Mouse (Mus musculus) kidney, embryonic 15.5 days (tissue): ENCODE measurements around the gene Ccnq. TPM values are rescaled to one million over a fixed set of nuclear protein-coding genes. Genes with fewer than 3 reads are reported as not detected.

ENCODE experiments used
- ATAC-seq: fragments of 200-750 bp; cut with Nextera tagmentation; replicated peaks from 2 replicates; pipeline ENCODE4 v1.8.0; 2017; ENCODE audit warnings: moderate TSS enrichment; ENCODE audit not compliant: low FRiP score
- H3K27ac ChIP-seq: fragments of 300-500 bp; sonication (generic); 2 replicates; pipeline ENCODE4 v1.5.1; 2015; ENCODE audit warnings: mild to moderate bottlenecking, inconsistent platforms
- H3K27me3 ChIP-seq: fragments of 300-500 bp; sonication (generic); 2 replicates; pipeline ENCODE4 v1.6.1; 2015; ENCODE audit warnings: inconsistent platforms
- H3K36me3 ChIP-seq: fragments of 300-500 bp; sonication (generic); 2 replicates; pipeline ENCODE4 v1.6.1; 2015; ENCODE audit warnings: inconsistent platforms
- H3K4me1 ChIP-seq: fragments of 300-500 bp; sonication (generic); 2 replicates; pipeline ENCODE4 v1.6.1; 2015; ENCODE audit warnings: inconsistent platforms
- H3K4me2 ChIP-seq: fragments of 300-500 bp; sonication (generic); 2 replicates; pipeline ENCODE4 v1.6.1; 2015; ENCODE audit warnings: moderate library complexity, mild to moderate bottlenecking, inconsistent platforms
- H3K4me3 ChIP-seq: fragments of 300-500 bp; sonication (generic); replicated peaks from 2 replicates; pipeline ENCODE4 v1.5.1; 2015; ENCODE audit warnings: mild to moderate bottlenecking, inconsistent platforms
- H3K9ac ChIP-seq: fragments of 300-500 bp; sonication (generic); 2 replicates; pipeline ENCODE4 v1.6.1; 2015; ENCODE audit warnings: mild to moderate bottlenecking, inconsistent platforms
- H3K9me3 ChIP-seq: fragments of 300-500 bp; sonication (generic); replicated peaks from 2 replicates; pipeline ENCODE4 v1.6.1; 2016; ENCODE audit warnings: inconsistent platforms
- WGBS: fragments of 180-500 bp; shearing (Covaris S2); methylation state at CpG from one replicate; pipeline ENCODE4 v1.1.7; 2015; ENCODE audit warnings: mixed read lengths; 5-methylcytosine and 5-hydroxymethylcytosine counted together
- polyA plus RNA-seq: library from polyadenylated mRNA; unstranded; fragments of >200 nt; fragmentation: Nextera tagmentation; extraction: Ambion mirVana; gene quantifications from 2 replicates; pipeline ENCODE4 v1.2.1, GENCODE M21; 2015

The Ccnq gene
- polyA plus RNA-seq, 1 experiment from 2014 or later, result 41.8 TPM

DNA sequence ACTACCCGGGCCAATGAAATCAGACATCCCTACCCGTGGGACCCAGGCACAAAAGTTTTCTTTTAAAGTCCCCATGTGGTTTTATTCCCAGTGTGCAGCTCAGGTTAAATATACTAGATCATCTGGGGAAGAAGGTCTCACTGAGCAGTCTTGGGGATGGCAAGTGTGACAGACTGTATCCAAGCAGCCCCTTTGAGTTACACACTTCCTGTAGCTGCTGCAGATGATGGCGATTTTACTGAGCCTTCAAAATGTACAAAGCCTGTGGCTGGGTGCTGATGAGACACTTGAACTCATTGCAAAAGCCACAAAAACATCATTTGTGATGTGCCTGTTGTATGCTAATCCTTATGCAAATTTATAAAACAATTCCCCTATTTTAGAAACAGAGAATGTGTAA is 29.0 kb upstream of the Ccnq start:
- H3K9ac ChIP-seq, result no peak overlapping the region
- no peak for ATAC-seq
- H3K9me3 ChIP-seq, result no peaks in the 10 kb centered on the region
- no peak overlapping the region for H3K4me2 ChIP-seq
- H3K27me3 ChIP-seq, result no peaks in the 10 kb centered on the region
- no peak overlapping the region for H3K4me3 ChIP-seq
- no peak overlapping the region for H3K27ac ChIP-seq
- no peaks in the 10 kb centered on the region for H3K36me3 ChIP-seq
- 0 out of 2 replicates have a peak, but pooled peaks cover 4% of the 10 kb centered on the region for H3K4me1 ChIP-seq
- 80% methylated on average over 3 of the region's 3 CpGs for WGBS

DNA sequence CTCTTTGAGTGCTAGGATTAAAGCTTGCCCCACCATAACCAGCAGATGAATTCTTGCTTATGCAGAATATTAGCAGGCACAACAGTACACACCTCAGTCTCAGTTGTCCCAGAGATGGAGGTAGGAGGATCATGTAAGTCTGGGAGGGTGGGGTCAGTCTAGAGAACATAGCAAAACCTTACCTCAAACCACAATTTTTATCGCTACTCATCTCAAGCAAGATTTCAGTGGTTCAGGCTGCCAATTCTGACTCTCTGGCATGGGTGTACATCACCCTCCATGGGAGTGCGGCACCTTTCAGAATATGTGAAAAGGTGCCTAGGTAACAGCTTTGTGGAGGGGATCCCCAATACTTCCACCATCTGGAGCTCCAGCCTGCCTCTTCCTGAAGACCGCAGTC is 28.5 kb upstream of the Ccnq start:
- Histone ChIP-seq H3K9ac (no peak overlapping the region), H3K9me3 (no peaks in the 10 kb centered on the region), H3K4me3 (no peak overlapping the region), H3K4me2 (no peak overlapping the region), H3K4me1 (0 out of 2 replicates have a peak, but pooled peaks cover 4% of the 10 kb centered on the region), H3K27ac (no peak overlapping the region), H3K27me3 (no peaks in the 10 kb centered on the region), H3K36me3 (no peaks in the 10 kb centered on the region)
- no peak for ATAC-seq
- 94% methylated on average over 3 of the region's 3 CpGs for WGBS

DNA sequence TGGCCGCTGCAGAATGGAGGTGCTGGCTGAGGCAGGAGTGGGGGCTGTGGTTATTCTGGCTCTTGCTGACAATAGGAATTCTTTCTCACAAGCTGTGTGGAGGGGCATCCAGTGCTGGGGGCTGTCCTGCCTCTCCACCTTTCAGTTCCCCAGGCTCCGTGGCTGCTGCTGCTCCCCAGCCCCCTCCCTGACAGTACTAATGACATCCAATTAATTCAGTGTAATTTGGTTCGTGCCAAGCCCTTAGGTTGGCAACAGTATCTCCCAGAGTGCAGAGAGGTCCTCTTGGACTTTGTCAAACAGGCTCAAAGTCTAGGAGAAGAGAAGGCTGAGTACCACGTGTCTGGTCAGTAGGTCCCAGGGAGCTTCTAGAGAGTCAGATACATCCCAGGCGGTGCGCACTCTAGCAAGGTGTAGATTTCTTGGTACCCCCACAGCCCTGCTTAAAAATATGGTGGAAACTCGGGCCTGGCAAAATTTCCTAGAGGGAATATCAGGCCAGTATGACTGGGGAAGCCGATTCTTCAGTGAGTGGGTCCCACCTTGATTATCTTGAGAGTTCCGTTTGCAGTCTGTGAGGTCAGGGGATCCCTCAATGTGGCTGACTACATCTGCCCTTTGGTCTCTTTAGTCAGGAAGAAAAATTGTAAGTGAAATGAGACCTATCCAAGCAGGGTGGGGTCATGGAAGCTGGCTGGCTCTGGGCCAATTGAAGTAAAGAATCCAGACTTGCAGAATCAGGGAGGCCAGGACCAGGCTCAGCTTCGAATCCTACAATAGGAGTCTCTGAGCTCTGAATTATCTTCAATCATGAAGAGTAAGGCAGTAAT is 26.5 kb upstream of the Ccnq start:
- ATAC-seq, result no peak
- Histone ChIP-seq H3K27ac (no peak overlapping the region), H3K9ac (no peak overlapping the region), H3K27me3 (no peaks in the 10 kb centered on the region), H3K4me2 (no peak overlapping the region), H3K4me1 (0 out of 2 replicates have a peak, but pooled peaks cover 2% of the 10 kb centered on the region), H3K4me3 (no peak overlapping the region), H3K36me3 (no peaks in the 10 kb centered on the region), H3K9me3 (no peaks in the 10 kb centered on the region)
- WGBS, result 53% methylated on average over 10 of the region's 10 CpGs

DNA sequence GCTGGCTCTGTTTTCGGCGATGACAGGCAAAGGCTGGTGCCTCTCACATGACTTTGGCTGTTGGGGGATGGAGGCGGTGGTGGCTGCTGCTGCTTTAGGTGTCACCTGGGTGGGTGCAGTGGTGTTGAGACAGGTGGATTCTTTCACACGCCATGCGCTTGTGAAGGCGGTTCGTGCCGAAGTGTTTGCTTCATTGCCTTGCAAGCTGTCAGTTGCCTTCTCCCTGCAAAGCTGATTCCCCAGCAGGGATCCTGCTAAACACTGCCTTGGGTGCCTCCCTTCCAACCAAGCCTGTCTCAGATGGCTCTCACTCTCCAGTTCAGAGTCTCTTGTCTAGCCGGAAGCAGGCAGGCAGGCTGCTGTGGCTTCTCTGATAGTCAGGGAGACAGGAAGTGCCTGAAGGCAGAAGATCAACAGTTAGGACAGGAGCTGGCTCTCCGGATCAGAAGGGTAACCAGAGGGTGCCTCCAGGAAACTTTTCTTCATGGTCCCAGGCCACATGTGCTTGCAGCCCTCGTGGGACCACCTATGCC is 20.3 kb upstream of the Ccnq start:
- Histone ChIP-seq H3K27ac (no peak overlapping the region), H3K9me3 (no peaks in the 10 kb centered on the region), H3K4me1 (peaks cover 6% of the 10 kb centered on the region), H3K9ac (no peak overlapping the region), H3K4me3 (no peak overlapping the region), H3K4me2 (no peak overlapping the region), H3K27me3 (no peaks in the 10 kb centered on the region), H3K36me3 (no peaks in the 10 kb centered on the region)
- ATAC-seq, result no peak
- WGBS, result 50% methylated on average over 11 of the region's 11 CpGs

DNA sequence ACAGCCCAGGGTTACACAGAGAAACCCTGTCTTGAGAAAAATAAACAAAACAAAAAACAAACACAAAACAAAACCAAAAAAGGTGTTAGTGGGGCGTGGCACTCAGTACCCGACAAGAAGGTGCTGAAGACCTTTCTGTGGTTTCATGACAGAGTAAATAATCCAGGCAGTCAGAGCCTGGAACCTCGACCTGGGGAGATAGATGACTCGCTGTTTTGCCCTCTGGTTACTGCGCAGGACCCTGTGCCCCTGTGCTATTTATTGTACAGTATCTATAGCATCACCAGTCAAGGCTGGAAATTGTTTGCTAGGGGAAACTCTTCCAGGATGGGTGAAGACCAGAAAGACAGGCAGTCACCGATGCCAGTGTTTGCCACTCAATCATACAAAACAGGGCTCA is 18.9 kb upstream of the Ccnq start:
- ATAC-seq, result no peak
- WGBS, result 78% methylated on average over 6 of the region's 6 CpGs
- Histone ChIP-seq H3K4me3 (no peak overlapping the region), H3K27me3 (no peaks in the 10 kb centered on the region), H3K36me3 (no peaks in the 10 kb centered on the region), H3K4me1 (peaks cover 6% of the 10 kb centered on the region), H3K9me3 (no peaks in the 10 kb centered on the region), H3K4me2 (no peak overlapping the region), H3K27ac (no peak overlapping the region), H3K9ac (no peak overlapping the region)

DNA sequence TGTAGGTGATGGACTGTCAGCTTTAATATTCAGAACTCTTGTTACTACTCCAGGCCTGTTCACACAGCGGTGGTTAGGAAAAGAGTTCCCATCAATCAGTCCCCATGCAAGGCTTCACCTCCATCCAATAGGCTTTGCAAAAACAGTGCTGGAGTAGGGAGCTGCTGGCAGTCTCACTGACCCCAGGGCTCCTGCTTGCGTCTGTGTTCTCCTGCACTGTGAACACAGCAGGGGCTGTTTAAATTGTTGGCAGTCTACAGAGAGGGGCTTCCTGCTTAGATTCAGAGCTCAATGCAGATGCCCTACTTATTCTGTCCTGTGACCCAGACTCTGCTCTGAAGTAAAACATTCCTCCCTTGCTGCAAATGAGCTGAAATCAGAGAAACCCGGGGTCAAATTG is 17.2 kb upstream of the Ccnq start:
- no peak for ATAC-seq
- H3K9ac ChIP-seq, result no peak overlapping the region
- H3K4me2 ChIP-seq, result no peak overlapping the region
- H3K9me3 ChIP-seq, result no peaks in the 10 kb centered on the region
- no peak overlapping the region for H3K4me3 ChIP-seq
- WGBS, result 49% methylated on average over 3 of the region's 3 CpGs
- H3K27ac ChIP-seq, result no peak overlapping the region
- H3K27me3 ChIP-seq, result no peaks in the 10 kb centered on the region
- H3K4me1 ChIP-seq, result peaks cover 9% of the 10 kb centered on the region
- no peaks in the 10 kb centered on the region for H3K36me3 ChIP-seq

DNA sequence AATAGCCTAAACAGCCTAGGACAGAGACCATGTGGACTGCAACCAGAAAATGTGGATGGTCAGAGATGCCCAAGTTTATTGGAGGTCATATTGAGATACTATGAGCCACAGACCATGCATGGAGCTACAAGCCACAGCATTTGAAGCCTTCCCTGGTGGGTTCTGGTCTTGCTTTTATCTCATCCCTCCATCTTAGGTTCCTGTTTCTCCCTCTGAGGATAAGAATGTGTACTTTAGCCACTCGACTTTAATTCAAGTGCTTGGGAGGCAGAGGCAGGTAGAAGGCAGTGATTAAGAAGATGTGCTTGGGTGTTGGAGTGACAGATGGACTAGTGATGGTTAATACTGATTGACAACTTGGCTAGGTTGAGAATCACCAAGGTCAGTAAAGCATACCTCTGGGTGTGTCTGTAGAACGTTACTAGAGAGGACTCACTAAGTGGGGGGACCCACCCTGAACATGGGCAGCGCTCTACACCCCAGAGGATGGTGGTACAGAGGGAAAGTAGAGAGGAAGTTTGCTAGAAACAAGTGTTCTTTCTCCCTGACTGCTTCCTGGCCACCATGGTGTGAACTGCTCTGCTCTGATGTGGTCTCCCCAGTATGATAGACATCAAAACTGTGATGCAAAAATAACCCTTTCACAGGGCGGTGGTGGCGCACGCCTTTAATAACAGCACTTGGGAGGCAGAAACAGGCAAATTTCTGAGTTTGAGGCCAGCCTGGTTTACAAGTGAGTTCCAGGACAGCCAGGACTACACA is 14.7 kb upstream of the Ccnq start:
- Histone ChIP-seq H3K9ac (no peak overlapping the region), H3K36me3 (no peaks in the 10 kb centered on the region), H3K4me3 (no peak overlapping the region), H3K27me3 (no peaks in the 10 kb centered on the region), H3K4me2 (no peak overlapping the region), H3K9me3 (no peaks in the 10 kb centered on the region), H3K4me1 (peaks cover 7% of the 10 kb centered on the region; the same call in 1 of the 2 replicates), H3K27ac (no peak overlapping the region)
- WGBS, result 88% methylated on average over 6 of the region's 6 CpGs
- ATAC-seq, result no peak

DNA sequence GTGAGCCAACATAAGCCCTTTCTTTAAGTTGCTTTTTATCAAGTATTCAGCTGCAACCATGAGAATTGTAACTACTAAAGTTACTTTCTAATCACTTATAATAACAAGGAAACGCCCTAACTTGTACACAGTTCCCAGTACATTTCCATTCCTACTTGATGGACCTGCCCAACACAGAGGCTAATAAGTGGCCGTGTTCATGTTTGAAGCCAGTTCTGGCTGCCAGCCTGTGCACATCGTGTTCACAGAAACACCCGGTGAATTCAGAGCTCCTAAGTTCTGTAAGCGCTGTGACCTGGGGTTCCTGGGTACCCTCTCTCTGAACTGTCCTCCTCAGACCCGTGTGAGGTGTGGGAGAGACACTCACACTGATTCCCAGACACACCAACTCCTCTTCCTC is 13.3 kb upstream of the Ccnq start:
- Histone ChIP-seq H3K36me3 (no peaks in the 10 kb centered on the region), H3K9ac (no peak overlapping the region), H3K27ac (no peak overlapping the region), H3K4me1 (peaks cover 7% of the 10 kb centered on the region; the same call in 1 of the 2 replicates), H3K4me2 (no peak overlapping the region), H3K9me3 (no peaks in the 10 kb centered on the region), H3K4me3 (no peak overlapping the region), H3K27me3 (no peaks in the 10 kb centered on the region)
- ATAC-seq, result no peak
- 72% methylated on average over 6 of the region's 6 CpGs for WGBS

DNA sequence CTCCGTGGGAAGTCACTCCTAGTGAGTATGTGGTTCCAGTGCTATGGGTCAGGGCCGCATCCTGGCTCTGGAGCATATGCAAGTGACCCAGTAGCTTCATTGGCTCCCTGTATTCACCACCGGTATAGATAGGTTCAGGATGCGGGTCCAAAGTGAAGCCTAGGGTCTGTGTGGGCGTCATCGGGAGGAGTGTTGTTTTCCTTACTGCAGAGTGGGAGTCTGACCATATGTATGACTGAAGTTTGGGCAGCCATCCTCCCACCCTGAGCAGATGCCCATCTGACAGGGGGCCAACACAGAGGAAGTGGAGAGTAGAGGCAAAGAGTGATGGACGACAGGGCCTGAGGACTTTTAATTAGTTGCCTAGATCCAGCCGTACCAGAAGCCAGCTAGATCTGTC is 12.8 kb upstream of the Ccnq start:
- H3K27me3 ChIP-seq, result no peaks in the 10 kb centered on the region
- no peak overlapping the region for H3K27ac ChIP-seq
- H3K4me3 ChIP-seq, result no peak overlapping the region
- no peak overlapping the region for H3K9ac ChIP-seq
- H3K4me1 ChIP-seq, result peaks cover 7% of the 10 kb centered on the region; the same call in 1 of the 2 replicates
- 49% methylated on average over 8 of the region's 8 CpGs for WGBS
- ATAC-seq, result no peak
- no peaks in the 10 kb centered on the region for H3K36me3 ChIP-seq
- H3K4me2 ChIP-seq, result no peak overlapping the region
- no peaks in the 10 kb centered on the region for H3K9me3 ChIP-seq

DNA sequence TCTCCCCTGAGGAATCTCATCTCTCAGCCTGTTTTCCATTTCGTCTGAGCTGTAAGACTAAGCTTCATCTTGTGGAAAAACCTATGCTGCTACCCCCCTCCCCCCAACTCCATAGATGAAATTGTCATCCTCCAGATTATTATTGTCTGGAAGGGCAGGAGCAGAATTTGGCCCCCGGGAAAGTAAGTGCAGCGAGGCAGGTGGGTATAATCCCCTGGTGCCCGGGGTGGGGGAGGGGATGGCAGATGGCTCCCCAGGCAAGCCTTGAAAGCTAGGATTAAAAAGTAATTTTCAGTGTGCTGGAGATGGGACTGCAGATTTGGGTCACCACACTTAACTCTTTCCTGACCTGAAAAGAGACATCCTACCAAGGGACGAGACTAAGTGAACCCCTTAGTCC is 10.7 kb upstream of the Ccnq start:
- no peaks in the 10 kb centered on the region for H3K9me3 ChIP-seq
- H3K27me3 ChIP-seq, result no peaks in the 10 kb centered on the region
- no peak overlapping the region for H3K4me3 ChIP-seq
- H3K27ac ChIP-seq, result no peak overlapping the region
- WGBS, result 47% methylated on average over 5 of the region's 5 CpGs
- H3K9ac ChIP-seq, result no peak overlapping the region
- peaks cover 7% of the 10 kb centered on the region; the same call in 1 of the 2 replicates for H3K4me1 ChIP-seq
- H3K36me3 ChIP-seq, result no peaks in the 10 kb centered on the region
- no peak for ATAC-seq
- H3K4me2 ChIP-seq, result no peak overlapping the region

DNA sequence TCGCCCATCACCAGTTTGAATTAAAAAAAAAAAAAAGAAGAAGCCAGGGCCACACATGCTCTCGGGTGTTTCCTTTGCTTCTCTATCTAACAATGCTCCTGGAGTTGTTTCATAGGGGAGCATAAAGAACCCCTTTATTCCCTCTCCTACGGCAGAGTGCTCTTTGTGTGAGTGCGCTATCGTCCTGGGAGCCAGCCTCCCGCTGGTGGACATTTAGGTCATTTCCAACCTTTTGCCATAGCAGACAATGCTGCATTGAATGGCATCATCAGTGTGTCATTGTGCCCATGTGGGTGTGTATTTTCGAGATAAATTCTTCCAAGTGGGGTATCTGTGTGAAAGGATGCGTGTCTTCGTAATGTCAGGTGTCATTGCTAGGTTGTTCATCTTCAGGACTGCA is 9.6 kb upstream of the Ccnq start:
- H3K4me3 ChIP-seq, result no peak overlapping the region
- no peaks in the 10 kb centered on the region for H3K9me3 ChIP-seq
- 77% methylated on average over 9 of the region's 9 CpGs for WGBS
- peaks cover 7% of the 10 kb centered on the region; the same call in 1 of the 2 replicates for H3K4me1 ChIP-seq
- H3K27ac ChIP-seq, result no peak overlapping the region
- no peaks in the 10 kb centered on the region for H3K36me3 ChIP-seq
- no peak overlapping the region for H3K4me2 ChIP-seq
- H3K27me3 ChIP-seq, result no peaks in the 10 kb centered on the region
- ATAC-seq, result no peak
- no peak overlapping the region for H3K9ac ChIP-seq

DNA sequence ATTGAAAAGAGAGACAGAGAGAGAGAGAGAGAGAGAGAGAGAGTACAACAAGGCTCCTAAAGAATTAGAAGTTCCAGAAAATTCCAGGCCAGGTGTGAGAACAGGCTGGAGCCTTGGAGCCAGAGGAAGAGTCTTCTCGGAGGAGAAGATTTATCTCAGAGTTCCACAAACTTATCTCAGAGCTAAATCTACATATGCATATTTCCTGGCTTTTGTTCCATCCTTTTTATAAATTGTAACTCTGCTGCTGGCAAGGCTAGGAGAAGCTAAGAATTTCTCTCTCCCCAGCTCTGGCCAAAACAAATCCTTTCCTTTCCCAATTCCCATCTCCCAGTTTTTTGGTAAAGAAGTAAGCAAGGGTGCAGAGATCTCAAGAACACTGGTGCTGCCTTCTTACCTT is 3.8 kb upstream of the Ccnq start:
- no peak for ATAC-seq
- 60% methylated on average over 1 of the region's 1 CpGs for WGBS
- Histone ChIP-seq H3K36me3 (no peaks in the 10 kb centered on the region), H3K4me2 (no peak overlapping the region), H3K9me3 (no peaks in the 10 kb centered on the region), H3K27ac (no peak overlapping the region), H3K4me3 (no peak overlapping the region), H3K27me3 (no peaks in the 10 kb centered on the region), H3K4me1 (peaks cover 8% of the 10 kb centered on the region), H3K9ac (no peak overlapping the region)
